Mouse (Mus musculus) cerebellum, adult (tissue): ENCODE measurements around the gene Ptpru.
"Not testable (repeated sequence)": the region's sequence is repeated elsewhere in the genome, so short reads cannot be mapped to it uniquely, and the experiment has no call there.

Experiments used
- ATAC-seq: cut with Nextera tagmentation; 2 replicates; pipeline ENCODE4 v1.9.2; 2017; ENCODE audit warnings: mild to moderate bottlenecking, moderate library complexity, mixed read lengths; ENCODE audit not compliant: insufficient number of reproducible peaks, low FRiP score, low TSS enrichment

Ptpru gene

GRCm38 (mm10) chr4:131836891-131837491 is 1.1 kb downstream of the Ptpru start:
- no peak for ATAC-seq

DNA sequence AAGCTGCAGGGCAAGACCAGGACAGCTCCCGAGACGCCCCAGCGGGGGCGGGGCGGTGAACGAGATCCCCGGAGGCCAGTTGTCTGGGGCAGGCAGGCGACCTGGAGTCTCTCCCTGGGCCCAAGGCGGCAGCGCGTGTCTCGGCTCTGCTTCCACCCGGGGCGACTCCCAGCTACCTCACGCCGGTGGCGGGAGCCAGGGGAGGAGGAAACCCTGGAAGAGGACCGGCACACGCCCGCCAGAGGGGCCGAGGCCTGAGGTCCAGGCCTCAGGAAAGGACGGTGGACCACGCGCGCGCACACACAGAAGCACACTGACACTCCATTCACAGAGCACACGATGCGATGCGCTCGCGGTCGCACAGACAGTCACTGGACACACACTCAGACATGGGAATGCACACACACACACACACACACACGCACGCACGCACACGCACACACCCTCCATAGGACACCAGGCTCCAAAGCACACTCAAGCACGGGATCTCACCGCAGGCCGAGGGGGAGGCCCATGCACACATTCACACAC is 1.7 kb downstream of the Ptpru start:
- no peak for ATAC-seq

DNA sequence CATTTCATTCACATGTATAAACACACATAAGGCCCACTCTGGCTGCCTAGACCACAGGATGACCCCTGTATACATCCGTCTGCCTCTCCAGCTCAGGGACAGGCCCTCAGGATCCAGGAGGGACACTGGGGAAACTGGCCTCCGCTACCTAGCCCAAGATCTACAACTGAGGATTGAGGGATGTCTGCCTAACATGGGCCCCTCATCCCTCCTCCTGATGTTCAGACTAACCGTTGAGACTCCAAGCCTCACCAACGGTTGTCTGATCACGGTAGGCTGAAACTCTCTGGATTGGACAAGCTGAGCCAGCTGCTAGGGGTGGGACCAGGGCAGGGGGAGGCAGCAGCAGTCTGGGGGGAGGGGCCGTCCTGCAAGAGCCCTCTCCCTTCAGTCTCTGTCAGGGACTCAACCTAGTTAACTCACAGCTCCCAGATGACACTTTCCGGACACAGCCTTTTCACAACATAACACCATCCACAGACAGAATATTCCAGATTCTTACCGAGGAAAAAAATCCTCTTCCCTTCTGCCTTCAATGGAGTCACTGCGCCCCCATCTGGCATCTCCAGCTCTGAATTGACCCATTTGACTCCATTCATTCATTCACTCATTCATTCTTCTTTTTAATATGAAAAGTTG is 4.0 kb downstream of the Ptpru start:
- ATAC-seq, result no peak

- ATAC-seq, result no peak
These were observed 5.2 kb downstream of the Ptpru start for GRCm38 (mm10) chr4:131832759-131833407.

DNA sequence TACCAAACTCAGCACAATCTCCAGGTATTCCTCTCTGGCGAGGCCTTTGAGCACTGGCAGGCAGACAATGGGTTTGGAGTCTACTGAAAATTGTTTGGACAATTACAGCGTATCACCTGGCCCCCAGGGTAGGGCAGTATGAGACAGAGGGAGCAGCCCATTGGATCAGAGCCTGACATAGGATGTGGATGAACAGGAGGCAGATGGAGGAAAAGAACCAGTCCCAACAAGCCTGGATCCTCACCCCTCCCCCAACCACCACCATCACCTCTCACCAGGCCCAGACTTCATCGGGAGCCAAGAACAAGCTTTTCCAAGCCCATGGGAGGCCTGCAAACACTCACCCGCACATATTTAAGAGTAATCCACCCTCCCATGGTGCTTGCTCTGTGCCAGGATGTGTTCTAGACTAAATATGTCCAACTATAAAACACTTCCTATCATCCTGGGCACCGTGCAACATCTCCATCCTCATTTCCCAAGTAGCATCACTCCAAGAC is 6.5 kb downstream of the Ptpru start:
- no peak for ATAC-seq

DNA sequence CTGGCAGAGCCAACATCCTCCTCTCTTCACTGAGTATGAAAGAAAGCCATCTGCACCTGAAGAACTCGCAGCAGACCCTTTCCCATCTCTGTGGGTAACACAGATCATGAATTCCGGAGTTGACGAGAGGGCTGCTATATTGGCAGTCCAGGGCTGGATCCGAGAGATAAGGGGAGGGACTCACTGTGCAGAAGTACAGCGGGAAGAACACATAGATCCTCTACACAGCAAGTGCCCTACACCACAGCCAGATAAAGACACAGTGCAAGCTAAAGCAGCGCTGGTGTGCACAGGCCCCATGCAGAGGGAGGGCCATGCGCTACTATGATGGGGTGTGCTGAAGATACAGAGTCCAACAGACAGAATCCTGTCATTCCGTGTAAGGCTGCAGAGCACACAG is 9.0 kb downstream of the Ptpru start:
- ATAC-seq, result no peak

DNA sequence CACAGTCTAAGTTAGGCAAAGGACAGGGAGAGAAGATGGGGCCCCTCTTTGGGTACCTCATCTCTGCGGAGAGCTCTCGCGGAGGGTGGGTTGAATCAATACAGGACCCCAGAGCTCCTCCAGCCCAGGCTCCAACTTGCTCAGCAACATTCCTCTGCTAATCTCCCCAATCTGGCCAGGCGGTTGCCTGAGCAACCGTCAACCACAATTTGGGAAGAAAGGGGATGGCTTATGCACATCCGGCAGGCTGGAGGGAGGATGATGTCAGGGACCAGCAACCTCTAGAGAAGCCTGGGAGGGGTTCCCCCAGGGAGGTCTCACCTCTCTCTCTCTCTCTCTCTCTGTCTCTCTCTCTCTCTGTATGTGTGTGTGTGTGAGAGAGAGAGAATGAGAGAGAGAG is 11.2 kb downstream of the Ptpru start:
- ATAC-seq, result no peak

DNA sequence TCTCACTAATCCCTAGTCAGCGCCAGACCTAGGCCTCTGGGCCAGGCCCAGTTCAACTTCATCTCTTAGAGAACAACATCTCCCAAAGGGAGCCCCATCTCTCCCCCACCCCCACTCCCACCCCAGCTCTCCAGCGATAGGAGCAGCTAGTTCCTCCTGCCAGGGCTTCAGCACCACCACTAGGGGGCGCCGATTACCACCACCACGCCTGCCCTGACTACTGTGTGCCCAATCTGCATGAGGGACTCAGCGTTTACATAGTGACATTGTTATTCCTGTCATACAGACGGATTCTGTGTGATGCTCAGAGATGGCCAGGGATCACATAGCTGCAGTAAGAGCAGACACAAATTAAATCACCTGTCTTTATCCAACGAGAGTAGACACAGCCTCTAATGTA is 12.3 kb downstream of the Ptpru start:
- ATAC-seq, result no peak

GRCm38 (mm10) chr4:131824939-131825338 is 13.1 kb downstream of the Ptpru start:
- no peak for ATAC-seq

- no peak for ATAC-seq
These were observed 15.5 kb downstream of the Ptpru start for GRCm38 (mm10) chr4:131822583-131822982.

GRCm38 (mm10) chr4:131821161-131821731 is 16.8 kb downstream of the Ptpru start:
- no peak for ATAC-seq

DNA sequence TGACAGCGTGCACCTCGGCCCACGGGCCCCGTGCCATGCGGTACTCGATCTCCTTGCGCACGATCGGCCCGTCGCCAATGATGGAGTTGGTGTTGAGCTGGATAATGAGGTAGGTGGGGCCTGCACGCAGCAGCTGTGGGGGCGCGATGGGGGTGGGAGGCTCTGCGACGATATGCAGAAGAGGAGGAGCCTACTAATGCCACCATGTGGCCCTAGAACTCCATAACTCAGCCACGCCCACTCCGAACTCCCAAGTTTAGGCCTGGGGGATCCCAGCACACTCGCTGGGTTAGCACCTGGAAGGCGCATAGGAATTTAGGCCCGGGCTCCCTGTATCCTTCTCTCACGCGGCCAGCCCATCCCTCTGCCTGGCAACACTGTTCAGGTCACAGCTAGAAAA is 19.2 kb downstream of the Ptpru start:
- ATAC-seq, result no peak

GRCm38 (mm10) chr4:131815774-131816173 is 22.3 kb downstream of the Ptpru start:
- no peak for ATAC-seq

- ATAC-seq, result no peak
These were observed 23.2 kb downstream of the Ptpru start for GRCm38 (mm10) chr4:131814869-131815268.

DNA sequence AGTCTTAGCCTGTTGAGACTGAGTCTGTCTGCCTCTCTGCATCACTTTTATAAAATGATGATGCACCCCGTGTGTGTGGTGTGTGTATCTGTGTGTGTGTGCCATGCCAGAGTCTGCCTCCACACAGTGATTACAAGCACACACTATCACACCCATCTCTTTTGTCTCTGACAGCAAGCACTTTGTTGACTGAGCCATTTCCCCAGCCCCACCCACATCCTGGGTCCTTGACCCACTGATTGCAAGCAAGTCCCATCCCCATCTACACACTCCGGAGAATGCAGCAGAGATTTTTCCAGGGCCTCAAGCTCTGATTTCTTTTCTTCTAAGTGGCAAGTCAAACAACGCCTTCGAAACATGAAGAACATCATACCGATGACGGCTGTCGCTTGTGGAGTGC is 24.3 kb downstream of the Ptpru start:
- ATAC-seq, result no peak

- ATAC-seq, result no peak
These were observed 25.6 kb downstream of the Ptpru start for GRCm38 (mm10) chr4:131812458-131812857.

DNA sequence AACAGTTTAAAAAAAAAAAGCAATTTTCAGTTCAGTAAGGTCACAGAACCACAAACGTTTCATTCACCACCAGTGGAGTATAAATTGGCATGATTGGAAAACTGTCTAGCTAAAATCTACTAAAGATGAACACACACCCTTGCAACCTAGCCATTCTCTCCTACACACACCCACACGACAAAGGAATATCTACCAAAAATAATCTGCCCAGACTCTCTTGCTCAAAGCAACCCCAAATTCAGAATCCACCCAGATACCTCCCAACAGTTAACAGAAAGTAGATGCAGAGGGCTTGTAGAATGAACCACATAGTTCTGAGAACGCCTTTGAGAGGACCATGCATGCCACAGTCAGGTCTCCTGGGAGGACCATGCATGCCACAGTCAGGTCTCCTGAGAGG is 32.8 kb downstream of the Ptpru start:
- no peak for ATAC-seq

DNA sequence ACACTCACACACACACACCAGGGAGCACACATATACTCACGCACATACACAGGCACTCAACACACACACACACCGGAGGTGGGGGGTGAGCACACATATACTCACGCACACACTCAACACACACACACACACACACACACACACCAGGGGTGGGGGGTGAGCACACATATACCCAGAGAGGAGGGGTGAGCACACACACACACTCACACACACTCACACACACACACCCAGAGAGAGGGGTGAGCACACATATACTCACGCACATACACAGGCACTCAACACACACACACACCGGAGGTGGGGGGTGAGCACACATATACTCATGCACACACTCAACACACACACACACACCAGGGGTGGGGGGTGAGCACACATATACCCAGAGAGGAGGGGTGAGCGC is 33.4 kb downstream of the Ptpru start:
- not testable (repeated sequence) for ATAC-seq

DNA sequence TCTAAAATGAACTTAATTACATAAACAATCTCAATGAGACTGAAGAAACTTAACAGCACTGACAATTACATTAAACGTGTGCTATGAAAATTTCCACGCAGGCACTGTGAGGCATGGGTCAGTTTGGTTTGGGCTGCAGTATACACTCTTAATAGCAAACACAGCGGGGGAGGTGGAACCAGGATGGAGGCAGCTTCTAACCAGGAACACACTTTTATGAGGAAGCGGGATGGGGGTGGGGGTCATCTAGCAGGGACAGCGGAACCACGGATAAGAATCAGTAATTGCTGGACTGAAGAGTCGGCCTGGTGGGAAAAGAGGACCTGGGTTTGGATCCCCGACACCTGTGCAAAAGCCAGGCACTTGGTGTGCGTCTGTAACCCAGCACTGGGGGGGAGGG is 34.2 kb downstream of the Ptpru start:
- ATAC-seq, result no peak

DNA sequence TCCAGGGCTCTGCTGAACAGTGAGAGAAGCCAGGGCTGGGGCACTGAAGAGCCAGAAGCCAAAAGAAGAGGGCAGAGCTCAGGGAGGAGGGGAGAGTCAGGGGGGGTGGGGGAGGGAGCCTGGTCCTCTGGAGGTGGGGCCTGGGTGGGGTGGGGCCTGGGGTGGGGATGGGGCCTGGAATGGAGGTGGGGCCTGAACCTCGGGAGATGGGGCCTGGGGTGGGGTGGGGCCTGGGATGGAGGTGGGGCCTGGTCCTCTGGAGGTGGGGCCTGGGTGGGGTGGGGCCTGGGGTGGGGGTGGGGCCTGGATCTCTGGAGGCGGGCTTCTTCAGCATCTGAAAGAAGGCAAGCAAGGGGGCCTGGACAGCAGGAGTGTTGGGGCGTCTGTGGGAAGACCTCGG is 39.1 kb downstream of the Ptpru start:
- no peak for ATAC-seq

DNA sequence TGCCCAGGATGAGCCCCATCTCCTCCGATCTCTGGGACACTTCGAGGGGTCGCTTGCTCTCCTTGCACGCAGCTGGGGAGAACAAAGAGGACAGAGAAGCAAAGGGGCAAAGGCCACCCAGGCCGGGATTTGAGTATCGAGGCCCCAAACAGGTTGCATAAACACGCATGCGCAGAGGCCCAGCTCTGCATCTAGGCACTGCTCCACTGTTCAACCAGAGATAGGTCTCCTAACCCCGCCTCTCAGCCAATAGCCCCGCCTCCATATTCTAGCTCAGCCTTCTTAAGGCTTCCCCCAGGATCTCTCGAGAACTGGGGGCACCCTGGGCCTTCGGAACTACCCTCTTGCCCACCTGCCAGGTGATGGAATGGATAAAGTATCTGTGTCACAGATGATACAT is 40.2 kb downstream of the Ptpru start:
- ATAC-seq, result no peak
